22 mouse cellular contexts compared by ENCODE assay signal in the genomic region with DNA sequence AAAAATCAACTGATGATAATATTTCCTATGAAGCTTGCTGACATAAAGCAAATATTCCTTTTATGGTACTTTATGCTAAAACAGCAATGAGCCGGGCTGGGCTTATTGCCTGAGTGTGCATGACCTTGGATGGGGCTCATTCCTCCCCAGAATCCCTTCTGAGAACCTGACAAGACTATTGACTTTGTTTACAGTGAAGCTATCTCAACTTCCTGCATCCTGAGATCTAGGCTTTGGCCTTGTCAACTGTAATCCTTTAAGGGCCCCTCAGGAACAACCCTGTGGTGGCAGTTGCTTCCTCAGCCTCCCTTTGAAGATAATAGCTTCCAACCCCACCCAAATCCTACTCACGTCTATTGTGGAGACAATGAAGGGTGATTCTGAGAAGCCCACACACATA.
DNase-seq lines count a peak whose midpoint lies in the region; ATAC-seq and TF ChIP-seq lines count a peak whose summit lies in the region.
"Had no signal": no experiment of that assay in that cellular context is flagged by ENCODE, and none has a peak within 500 bp of the region (broad histone marks: within the 10 kb centered on the region; RNA-seq: fewer than 3 reads in every experiment).

No protein-coding gene starts in this region.

- no peaks in the 10 kb centered on the region for H3K36me3 ChIP-seq in intestine, embryonic 15.5 days
- no peaks in the 10 kb centered on the region for H3K36me3 ChIP-seq in intestine, postnatal 0 days (ENCODE audit: control insufficient read depth, insufficient read depth)
- no peaks in the 10 kb centered on the region for H3K36me3 ChIP-seq in lung, embryonic 16.5 days (ENCODE audit: control insufficient read depth, insufficient read depth, low read length)
- H3K36me3 ChIP-seq: forebrain, embryonic 12.5 days; heart, embryonic 15.5 days; hindbrain, embryonic 10.5 days had no signal

- H3K9me3 ChIP-seq in intestine, embryonic 15.5 days = no peaks in the 10 kb centered on the region
- H3K9me3 ChIP-seq in intestine, postnatal 0 days (ENCODE audit: control insufficient read depth) = no peaks in the 10 kb centered on the region
- H3K9me3 ChIP-seq in lung, embryonic 16.5 days (ENCODE audit: control insufficient read depth, low read length) = no peaks in the 10 kb centered on the region
- H3K9me3 ChIP-seq: embryonic facial prominence, embryonic 13.5 days; forebrain, embryonic 12.5 days; heart, embryonic 15.5 days; hindbrain, embryonic 10.5 days had no signal

- no peak overlapping the region for H3K9ac ChIP-seq in intestine, embryonic 15.5 days
- H3K9ac ChIP-seq in intestine, postnatal 0 days (ENCODE audit: low read depth, low read length) = no peak overlapping the region
- no peak overlapping the region for H3K9ac ChIP-seq in lung, embryonic 16.5 days (ENCODE audit: low read length)
- H3K9ac ChIP-seq: embryonic facial prominence, embryonic 13.5 days; forebrain, embryonic 12.5 days; heart, embryonic 15.5 days; hindbrain, embryonic 14.5 days had no signal

- ATAC-seq in intestine, embryonic 15.5 days = peak; percentile 68
- no peak for ATAC-seq in intestine, postnatal 0 days
- peak; percentile 54; the same call in 1 of the 2 replicates for ATAC-seq in lung, embryonic 16.5 days (ENCODE audit: low read depth)
- ATAC-seq: activated CD4-positive, CD25-positive, alpha-beta regulatory T cell, adult 4 months; forebrain, embryonic 16.5 days had no signal

- peaks cover 13% of the 10 kb centered on the region for H3K4me1 ChIP-seq in intestine, embryonic 15.5 days (replicated peaks)
- 0 out of 2 replicates have a peak, but pooled peaks cover 3% of the 10 kb centered on the region for H3K4me1 ChIP-seq in intestine, postnatal 0 days (replicated peaks; ENCODE audit: control insufficient read depth, insufficient read depth, low read length)
- H3K4me1 ChIP-seq in lung, embryonic 16.5 days (replicated peaks; ENCODE audit: control insufficient read depth, insufficient read depth, low read length) = peaks cover 10% of the 10 kb centered on the region

- H3K4me3 ChIP-seq in intestine, embryonic 15.5 days (replicated peaks) = no peak overlapping the region
- H3K4me3 ChIP-seq in intestine, postnatal 0 days (ENCODE audit: low read depth, low read length) = no peak overlapping the region
- no peak overlapping the region for H3K4me3 ChIP-seq in lung, embryonic 16.5 days (ENCODE audit: low read length)
- H3K4me3 ChIP-seq: embryonic facial prominence, embryonic 13.5 days; forebrain, embryonic 12.5 days; heart, embryonic 15.5 days; hindbrain, embryonic 10.5 days had no signal

- TF ChIP-seq CTCF in intestine, postnatal 0 days (IDR thresholded peaks at IDR 0.05; ENCODE audit: low read depth) = no peak

- 34% methylated on average over 2 of the region's 2 CpGs for WGBS in intestine, embryonic 15.5 days
- WGBS in intestine, postnatal 0 days = 25% methylated on average over 2 of the region's 2 CpGs
- 29% methylated on average over 2 of the region's 2 CpGs for WGBS in lung, embryonic 16.5 days

- no peak overlapping the region for H3K4me2 ChIP-seq in intestine, embryonic 15.5 days (replicated peaks)
- H3K4me2 ChIP-seq in intestine, postnatal 0 days (replicated peaks; ENCODE audit: low read depth) = no peak overlapping the region
- H3K4me2 ChIP-seq in lung, embryonic 16.5 days (ENCODE audit: low read depth, low read length) = no peak overlapping the region
- H3K4me2 ChIP-seq: embryonic facial prominence, embryonic 13.5 days; forebrain, embryonic 12.5 days; heart, embryonic 11.5 days; heart, embryonic 15.5 days; hindbrain, embryonic 14.5 days had no signal

- H3K27me3 ChIP-seq in intestine, embryonic 15.5 days (replicated peaks) = no peaks in the 10 kb centered on the region
- H3K27me3 ChIP-seq in intestine, postnatal 0 days (replicated peaks; ENCODE audit: control insufficient read depth, insufficient read depth, low read length) = no peaks in the 10 kb centered on the region
- H3K27me3 ChIP-seq in lung, embryonic 16.5 days (ENCODE audit: control insufficient read depth, insufficient read depth, low read depth, low read length) = no peaks in the 10 kb centered on the region
- H3K27me3 ChIP-seq: embryonic facial prominence, embryonic 13.5 days; forebrain, embryonic 12.5 days; heart, embryonic 15.5 days had no signal

- DNase-seq in lung, postnatal 36 days = no peak
- DNase-seq in ES-CJ7 (ENCODE audit: low read depth, low spot score) = peak; percentile 36
- DNase-seq in ZHBTc4 (ENCODE audit: low read depth, low spot score) = peak; percentile 48
- no peak for DNase-seq in kidney, adult 8-10 months
- no peak for DNase-seq in ovary, adult 18-20 months (ENCODE audit: low spot score)
- DNase-seq: adrenal gland, postnatal 14 days; cerebellum, adult 18-20 months; cerebellum, adult 9-11 months; cerebellum, postnatal 36 days; gastrocnemius, postnatal 10 days; heart, adult 18-20 months had no signal

- peak overlapping the region; percentile 44; the same call in 1 of the 2 replicates for H3K27ac ChIP-seq in intestine, embryonic 15.5 days
- no peak overlapping the region for H3K27ac ChIP-seq in intestine, postnatal 0 days (ENCODE audit: low read depth, low read length)
- H3K27ac ChIP-seq in lung, embryonic 16.5 days (ENCODE audit: low read length) = no peak overlapping the region
- H3K27ac ChIP-seq: heart, embryonic 15.5 days; hindbrain, embryonic 10.5 days had no signal

Comparison
In these comparisons a context has a peak if more than half of its experiments do, and no peak if none do; other contexts are left out.
1. DNase-seq: peak in ES-CJ7 (single experiment) and ZHBTc4 (single experiment); none in lung, postnatal 36 days (single experiment), kidney, adult 8-10 months (0 of 2) and ovary, adult 18-20 months (single experiment).